Comparison of ENCODE assay signal across 21 mouse cellular contexts in genomic region chr5:148417756-148418155, GRCm38 (mm10). TPM values are rescaled to one million over a fixed set of nuclear protein-coding genes. Genes with fewer than 3 reads are reported as not detected.
DNase-seq lines count a peak whose midpoint lies in the region; TF ChIP-seq lines count a peak whose summit lies in the region.
"Had no signal": no experiment of that assay in that cellular context is flagged by ENCODE, and none has a peak within 500 bp of the region (broad histone marks: within the 10 kb centered on the region; RNA-seq: fewer than 3 reads in every experiment).

No protein-coding gene starts in this region.

- TF ChIP-seq POLR2A in testis, adult 2 months (IDR thresholded peaks at IDR 0.05; ENCODE audit: control insufficient read depth, low read depth, low read length): no peak

- peak; percentile 49 for DNase-seq in heart, adult 11 months
- DNase-seq in heart, postnatal 14 days: no peak
- no peak for DNase-seq in left cerebral cortex, adult 2 months (ENCODE audit: extremely low spot score in 1 of 2, low spot score in 2 of 2)
- DNase-seq in left cerebral cortex, postnatal 10 days (ENCODE audit: extremely low spot score in 1 of 2, low spot score in 2 of 2): no peak
- no peak for DNase-seq in testis, postnatal 14 days (ENCODE audit: low spot score)
- no peak for DNase-seq in adrenal gland, postnatal 25 days
- no peak for DNase-seq in thymus, postnatal 25 days
- DNase-seq: adrenal gland, postnatal 36 days; cerebellum, adult 18-20 months; cerebellum, postnatal 36 days; forebrain, postnatal 0 days; heart, postnatal 4 days; kidney, postnatal 4 days; right cerebral cortex, postnatal 4 days; thymus, postnatal 4 days had no signal

- no peak overlapping the region for H3K4me3 ChIP-seq in left cerebral cortex, adult 2 months
- H3K4me3 ChIP-seq in testis, adult 2 months (ENCODE audit: control insufficient read depth, low read depth, low read length): no peak overlapping the region
- H3K4me3 ChIP-seq: forebrain, embryonic 10.5 days; limb, embryonic 13.5 days; midbrain, embryonic 12.5 days; neural tube, embryonic 12.5 days had no signal

- no peaks in the 10 kb centered on the region for H3K36me3 ChIP-seq in testis, adult 2 months (ENCODE audit: control insufficient read depth, insufficient read depth, low read length)
- H3K36me3 ChIP-seq: forebrain, embryonic 10.5 days; limb, embryonic 13.5 days; midbrain, embryonic 12.5 days; neural tube, embryonic 12.5 days had no signal

- intact Hi-C loops in heart, postnatal 14 days (cut with DNase I): no loop called here
- intact Hi-C loops in left cerebral cortex, adult 2 months (cut with DNase I): no loop called here
- intact Hi-C loops in left cerebral cortex, postnatal 10 days (cut with DNase I): no loop called here

- H3K27me3 ChIP-seq in testis, adult 2 months (ENCODE audit: control insufficient read depth, insufficient read depth, low read length): no peaks in the 10 kb centered on the region
- H3K27me3 ChIP-seq: midbrain, embryonic 12.5 days; neural tube, embryonic 12.5 days; Patski had no signal

- H3K27ac ChIP-seq in left cerebral cortex, adult 2 months: no peak overlapping the region
- H3K27ac ChIP-seq in testis, adult 2 months (ENCODE audit: control insufficient read depth, insufficient read depth, low read depth, low read length): no peak overlapping the region
- H3K27ac ChIP-seq: forebrain, embryonic 10.5 days; limb, embryonic 13.5 days; midbrain, embryonic 12.5 days; neural tube, embryonic 12.5 days had no signal

- peaks cover 6% of the 10 kb centered on the region for H3K4me1 ChIP-seq in testis, adult 2 months (ENCODE audit: control insufficient read depth, insufficient read depth, low read length)
- H3K4me1 ChIP-seq: forebrain, embryonic 10.5 days; limb, embryonic 13.5 days; midbrain, embryonic 12.5 days; neural tube, embryonic 12.5 days had no signal

- TF ChIP-seq CTCF in left cerebral cortex, adult 2 months (IDR thresholded peaks at IDR 0.05): peak; percentile 23; the same call in 1 of the 2 replicates
- peak; percentile 19; the same call in 1 of the 2 replicates for TF ChIP-seq CTCF in testis, adult 2 months (IDR thresholded peaks at IDR 0.05; ENCODE audit: control insufficient read depth, insufficient read depth, insufficient replicate concordance, low read depth, low read length)

RNA-seq across cellular contexts. Expression of gene Slc7a1, which starts 18.1 kb away (rescaled TPM):
- total RNA-seq in heart, postnatal 14 days (2021): 10 to 100 TPM; 16.2 to 17.7 TPM
- total RNA-seq in left cerebral cortex, adult 2 months (2021): 10 to 100 TPM; 27.3 to 28.7 TPM
- 10 to 100 TPM; 70.9 to 74.5 TPM for total RNA-seq in left cerebral cortex, postnatal 10 days (2021)
- polyA plus RNA-seq in testis, adult 2 months (2012; rRNA removed): 8.9 and 10.5 TPM in 2 replicates
- 86.8 and 106 TPM in 2 replicates for total RNA-seq in adrenal gland, postnatal 25 days (2021)
